Mouse (Mus musculus) spleen, postnatal 10 days (tissue): ENCODE data around the gene Slco2b1.

Experiments
- DNase-seq, 2 experiments: peaks; one replicate each; pipeline ENCODE4 v3.0.0; 2021 to 2022; ENCODE audit warnings: low spot score in 2 of 2

The Slco2b1 gene

GRCm38 (mm10) chr7:99649585-99649984 is 61.6 kb downstream of the Slco2b1 start:
- no peak for DNase-seq

GRCm38 (mm10) chr7:99648623-99649022 is 62.5 kb downstream of the Slco2b1 start:
- DNase-seq: peak in 1 of 2 experiments; percentile 51

DNA sequence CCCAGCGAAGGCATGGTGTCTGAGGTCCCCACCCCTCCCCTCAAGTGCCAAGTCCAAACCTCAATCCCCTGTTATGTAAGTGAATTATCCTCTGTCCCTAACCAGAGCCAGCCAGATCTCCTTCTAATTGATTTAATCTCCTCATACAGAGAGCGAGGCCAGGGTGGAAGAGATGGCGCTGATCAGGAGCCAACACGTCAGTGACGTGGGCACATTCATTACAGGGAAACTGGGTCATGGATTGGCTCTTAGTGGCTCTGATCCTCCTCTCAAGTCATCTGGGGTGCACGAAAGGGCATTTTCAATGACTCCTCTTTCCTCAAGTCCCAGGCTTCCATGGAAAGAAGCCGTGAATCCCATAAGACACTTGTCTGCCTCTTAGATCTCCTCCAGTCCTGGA is 66.4 kb downstream of the Slco2b1 start:
- no peak for DNase-seq

- no peak for DNase-seq
Observed at GRCm38 (mm10) chr7:99642078-99642477, 69.1 kb downstream of the Slco2b1 start.

- peak in 1 of 2 experiments; percentile 18 for DNase-seq
Observed at GRCm38 (mm10) chr7:99641245-99641644, 69.9 kb downstream of the Slco2b1 start.

- no peak for DNase-seq
Observed at GRCm38 (mm10) chr7:99633966-99634665, 77.0 kb downstream of the Slco2b1 start.

DNA sequence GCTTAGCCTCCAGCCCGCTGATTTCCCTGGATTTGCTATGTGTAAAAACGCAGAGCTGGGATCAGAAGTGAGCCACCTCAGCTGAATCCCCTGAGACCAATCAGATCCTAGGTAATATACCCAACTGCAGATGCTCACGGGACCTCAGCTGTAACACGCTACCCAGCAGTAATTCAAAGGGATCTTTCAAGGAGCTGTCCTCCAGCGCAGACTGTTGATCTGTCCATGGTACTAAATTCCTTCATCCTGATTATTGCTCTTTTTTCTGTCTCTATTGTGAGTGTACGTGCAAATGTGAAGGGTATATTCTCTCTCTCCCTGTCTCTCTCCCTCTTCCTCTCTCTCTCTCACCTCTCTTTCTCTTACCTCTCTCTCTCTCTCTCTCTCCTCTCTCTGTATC is 78.9 kb downstream of the Slco2b1 start:
- no peak for DNase-seq

- DNase-seq: no peak
Observed at GRCm38 (mm10) chr7:99627366-99627765, 83.8 kb downstream of the Slco2b1 start.

- DNase-seq: no peak
Observed at GRCm38 (mm10) chr7:99626376-99627270, 84.5 kb downstream of the Slco2b1 start, which contains the start of gene Tpbgl. Tpbgl (minus strand) TSS chr7:99627103.

- peak; percentile 81 to 89 for DNase-seq
Observed at GRCm38 (mm10) chr7:99625722-99626375, 85.3 kb downstream of the Slco2b1 start.

DNA sequence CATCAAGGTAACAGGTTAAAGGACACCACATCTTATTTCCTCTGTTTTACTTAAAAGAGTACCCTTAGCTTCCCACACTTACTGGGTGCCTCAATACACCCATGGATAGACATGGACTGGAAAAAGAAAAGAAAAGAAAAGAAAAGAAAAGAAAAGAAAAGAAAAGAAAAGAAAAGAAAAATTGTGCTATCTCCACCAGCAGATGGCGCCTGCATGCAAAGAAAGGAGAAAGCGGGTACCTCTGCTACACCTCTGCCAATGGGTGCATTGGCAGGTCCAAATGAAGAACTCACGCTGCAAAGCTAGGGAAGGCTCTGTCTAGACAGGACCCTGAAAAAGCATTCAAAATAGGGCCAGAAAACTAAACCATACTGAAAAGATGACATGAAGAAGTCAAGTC is 92.3 kb downstream of the Slco2b1 start:
- peak in 1 of 2 experiments; percentile 67 for DNase-seq

DNA sequence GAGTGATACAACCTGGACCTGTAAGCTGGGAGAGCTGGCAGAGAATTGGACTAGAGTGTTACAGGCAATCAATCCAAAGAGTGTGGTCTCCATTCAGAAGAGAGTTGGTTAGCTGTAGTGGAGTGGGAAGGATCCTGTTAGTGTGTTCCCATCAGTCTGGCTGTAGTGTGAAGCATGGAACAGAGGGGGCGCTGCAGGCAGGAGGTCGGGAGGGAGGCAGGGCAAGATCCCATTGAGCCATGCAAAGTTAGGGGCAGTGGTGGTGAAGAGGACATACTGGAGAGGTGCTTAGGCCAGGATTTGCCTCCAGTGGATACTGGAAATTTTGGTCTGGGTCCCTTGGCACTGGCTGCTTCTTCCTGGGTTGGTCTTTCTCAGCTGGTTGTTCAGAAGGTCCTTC is 92.9 kb downstream of the Slco2b1 start:
- no peak for DNase-seq
